Mouse (Mus musculus): ENCODE measurements around the gene Tmeff1.

- TF ChIP-seq CTCF (IDR thresholded peaks at IDR 0.05; ENCODE audit: low read depth): no peak
- TF ChIP-seq EP300 (IDR thresholded peaks at IDR 0.05; ENCODE audit: low read depth): no peak
Observed at GRCm38 (mm10) chr4:48544141-48544540, 40.8 kb upstream of the Tmeff1 start.
